Mouse (Mus musculus): ENCODE data around the gene Ccdc90b. TPM values are rescaled to one million over a fixed set of nuclear protein-coding genes. Genes with fewer than 3 reads are reported as not detected.

Gene Ccdc90b
- 20.0 and 21.3 TPM in 2 replicates for polyA plus RNA-seq (2015; fragmentation: Nextera tagmentation; extraction: Ambion mirVana)

GRCm38 (mm10) chr7:92560986-92561876 is at the start of gene Ccdc90b:
Gene Ccdc90b (plus strand): TSS chr7:92561149.

Other genes starting within 250 kb of the Ccdc90b start
- 0.89 and 1.0 TPM in 2 replicates for gene Ankrd42, start 76.0 kb downstream of the Ccdc90b start, polyA plus RNA-seq (2015; fragmentation: Nextera tagmentation; extraction: Ambion mirVana)
- gene Pcf11, start 108.8 kb downstream of the Ccdc90b start, polyA plus RNA-seq (2015; fragmentation: Nextera tagmentation; extraction: Ambion mirVana), result 15.3 and 16.6 TPM in 2 replicates
- 7.3 and 7.6 TPM in 2 replicates for gene Rab30, start 180.5 kb downstream of the Ccdc90b start, polyA plus RNA-seq (2015; fragmentation: Nextera tagmentation; extraction: Ambion mirVana)